Mouse (Mus musculus) heart, postnatal 0 days (tissue): ENCODE data around the gene Gpr108.

Experiments used
- CTCF ChIP-seq: IDR thresholded peaks from 2 replicates; pipeline ENCODE4 v1.5.1; 2016; ENCODE audit warnings: antibody characterized with exemption, control low read depth, low read depth
- EP300 ChIP-seq: IDR thresholded peaks from 2 replicates; pipeline ENCODE4 v1.6.1; 2016; ENCODE audit warnings: antibody characterized with exemption, low read depth

- no peak for TF ChIP-seq CTCF
- TF ChIP-seq EP300 = no peak
These were observed 41.0 kb upstream of the Gpr108 start for GRCm38 (mm10) chr17:57289252-57289651.
